Mouse (Mus musculus): Measurements from ENCODE around the gene Stn1. TPM values are rescaled to one million over a fixed set of nuclear protein-coding genes. Genes with fewer than 3 reads are reported as not detected.
A peak's percentile ranks its signal among the peaks of the same experiment; 100 is the strongest.

Stn1 gene
- polyA plus RNA-seq, 1 experiment: 4.2 TPM

- Histone ChIP-seq H3K4me1 (ENCODE audit: control insufficient read depth, insufficient read depth, insufficient read length, low read length) (no peaks in the 10 kb centered on the region), H3K4me3 (ENCODE audit: insufficient read depth, low read depth, low read length) (no peak overlapping the region), H3K27ac (replicated peaks; ENCODE audit: low read depth, low read length) (no peak overlapping the region)
Measured at GRCm38 (mm10) chr19:47559751-47560512, 22.6 kb upstream of the Stn1 start.

GRCm38 (mm10) chr19:47559145-47559544, 21.8 kb upstream of the Stn1 start:
- no peak overlapping the region for H3K4me3 ChIP-seq (ENCODE audit: insufficient read depth, low read depth, low read length)
- H3K4me1 ChIP-seq (ENCODE audit: control insufficient read depth, insufficient read depth, insufficient read length, low read length): no peaks in the 10 kb centered on the region
- H3K27ac ChIP-seq (replicated peaks; ENCODE audit: low read depth, low read length): no peak overlapping the region

- Histone ChIP-seq H3K4me1 (ENCODE audit: control insufficient read depth, insufficient read depth, insufficient read length, low read length) (no peaks in the 10 kb centered on the region), H3K27ac (replicated peaks; ENCODE audit: low read depth, low read length) (no peak overlapping the region), H3K4me3 (ENCODE audit: insufficient read depth, low read depth, low read length) (no peak overlapping the region)
Measured at GRCm38 (mm10) chr19:47549584-47549983, 12.3 kb upstream of the Stn1 start.

- H3K27ac ChIP-seq (replicated peaks; ENCODE audit: low read depth, low read length): no peak overlapping the region
- H3K4me3 ChIP-seq (ENCODE audit: insufficient read depth, low read depth, low read length): no peak overlapping the region
Measured at GRCm38 (mm10) chr19:47549174-47549573, 11.9 kb upstream of the Stn1 start.

GRCm38 (mm10) chr19:47548432-47549076, 11.2 kb upstream of the Stn1 start:
- no peaks in the 10 kb centered on the region for H3K4me1 ChIP-seq (ENCODE audit: control insufficient read depth, insufficient read depth, insufficient read length, low read length)
- no peak overlapping the region for H3K4me3 ChIP-seq (ENCODE audit: insufficient read depth, low read depth, low read length)
- no peak overlapping the region for H3K27ac ChIP-seq (replicated peaks; ENCODE audit: low read depth, low read length)

More at GRCm38 (mm10) chr19:47549174-47549573, 11.9 kb upstream of the Stn1 start:
- H3K4me1 ChIP-seq (ENCODE audit: control insufficient read depth, insufficient read depth, insufficient read length, low read length): no peaks in the 10 kb centered on the region

- Histone ChIP-seq H3K4me3 (ENCODE audit: insufficient read depth, low read depth, low read length) (no peak overlapping the region), H3K4me1 (ENCODE audit: control insufficient read depth, insufficient read depth, insufficient read length, low read length) (no peaks in the 10 kb centered on the region), H3K27ac (replicated peaks; ENCODE audit: low read depth, low read length) (no peak overlapping the region)
Measured at GRCm38 (mm10) chr19:47545528-47545927, 8.2 kb upstream of the Stn1 start.

- Histone ChIP-seq H3K27ac (replicated peaks; ENCODE audit: low read depth, low read length) (no peak overlapping the region), H3K4me1 (ENCODE audit: control insufficient read depth, insufficient read depth, insufficient read length, low read length) (no peaks in the 10 kb centered on the region), H3K4me3 (ENCODE audit: insufficient read depth, low read depth, low read length) (no peak overlapping the region)
Measured at GRCm38 (mm10) chr19:47545055-47545454, 7.7 kb upstream of the Stn1 start.

GRCm38 (mm10) chr19:47542441-47542840, 5.1 kb upstream of the Stn1 start:
- Histone ChIP-seq H3K27ac (replicated peaks; ENCODE audit: low read depth, low read length) (no peak overlapping the region), H3K4me1 (ENCODE audit: control insufficient read depth, insufficient read depth, insufficient read length, low read length) (peaks cover 6% of the 10 kb centered on the region; the same call in 1 of the 2 replicates), H3K4me3 (ENCODE audit: insufficient read depth, low read depth, low read length) (no peak overlapping the region)

GRCm38 (mm10) chr19:47538801-47539200, 1.5 kb upstream of the Stn1 start:
- Histone ChIP-seq H3K4me1 (ENCODE audit: control insufficient read depth, insufficient read depth, insufficient read length, low read length) (peaks cover 14% of the 10 kb centered on the region; the same call in 1 of the 2 replicates), H3K27ac (replicated peaks; ENCODE audit: low read depth, low read length) (no peak overlapping the region), H3K4me3 (ENCODE audit: insufficient read depth, low read depth, low read length) (no peak overlapping the region)

- H3K4me3 ChIP-seq (ENCODE audit: insufficient read depth, low read depth, low read length): 0 out of 2 replicates have a peak overlapping the region, but pooled peaks have one; percentile 55
- peak overlapping the region; percentile 81 for H3K27ac ChIP-seq (replicated peaks; ENCODE audit: low read depth, low read length)
- H3K4me1 ChIP-seq (ENCODE audit: control insufficient read depth, insufficient read depth, insufficient read length, low read length): peaks cover 14% of the 10 kb centered on the region; the same call in 1 of the 2 replicates
Measured at GRCm38 (mm10) chr19:47537879-47538278, 572 bp upstream of the Stn1 start.

- H3K4me3 ChIP-seq (ENCODE audit: insufficient read depth, low read depth, low read length): peak overlapping the region; percentile 71
- peak overlapping the region; percentile 89 for H3K27ac ChIP-seq (replicated peaks; ENCODE audit: low read depth, low read length)
- H3K4me1 ChIP-seq (ENCODE audit: control insufficient read depth, insufficient read depth, insufficient read length, low read length): peaks cover 14% of the 10 kb centered on the region; the same call in 1 of the 2 replicates
Measured at GRCm38 (mm10) chr19:47536521-47537299, 597 bp downstream of the Stn1 start.

- Histone ChIP-seq H3K27ac (replicated peaks; ENCODE audit: low read depth, low read length) (no peak overlapping the region), H3K4me3 (ENCODE audit: insufficient read depth, low read depth, low read length) (no peak overlapping the region), H3K4me1 (ENCODE audit: control insufficient read depth, insufficient read depth, insufficient read length, low read length) (peaks cover 14% of the 10 kb centered on the region; the same call in 1 of the 2 replicates)
Measured at GRCm38 (mm10) chr19:47534131-47534530, 3.2 kb downstream of the Stn1 start.

GRCm38 (mm10) chr19:47532449-47532848, 4.9 kb downstream of the Stn1 start:
- no peak overlapping the region for H3K4me3 ChIP-seq (ENCODE audit: insufficient read depth, low read depth, low read length)
- peaks cover 8% of the 10 kb centered on the region; the same call in 1 of the 2 replicates for H3K4me1 ChIP-seq (ENCODE audit: control insufficient read depth, insufficient read depth, insufficient read length, low read length)
- no peak overlapping the region for H3K27ac ChIP-seq (replicated peaks; ENCODE audit: low read depth, low read length)

GRCm38 (mm10) chr19:47531309-47531708, 6.0 kb downstream of the Stn1 start:
- Histone ChIP-seq H3K27ac (replicated peaks; ENCODE audit: low read depth, low read length) (no peak overlapping the region), H3K4me3 (ENCODE audit: insufficient read depth, low read depth, low read length) (no peak overlapping the region), H3K4me1 (ENCODE audit: control insufficient read depth, insufficient read depth, insufficient read length, low read length) (peaks cover 5% of the 10 kb centered on the region)
